Mouse (Mus musculus) urinary bladder, postnatal 10 days (tissue): Measurements from ENCODE around the gene Dapk3.
"Not testable (repeated sequence)": the region's sequence is repeated elsewhere in the genome, so short reads cannot be mapped to it uniquely, and the experiment has no call there.

Experiments
- DNase-seq: peaks from one replicate; pipeline ENCODE4 v3.0.0; 2022; ENCODE audit warnings: low spot score

Dapk3 gene

DNA sequence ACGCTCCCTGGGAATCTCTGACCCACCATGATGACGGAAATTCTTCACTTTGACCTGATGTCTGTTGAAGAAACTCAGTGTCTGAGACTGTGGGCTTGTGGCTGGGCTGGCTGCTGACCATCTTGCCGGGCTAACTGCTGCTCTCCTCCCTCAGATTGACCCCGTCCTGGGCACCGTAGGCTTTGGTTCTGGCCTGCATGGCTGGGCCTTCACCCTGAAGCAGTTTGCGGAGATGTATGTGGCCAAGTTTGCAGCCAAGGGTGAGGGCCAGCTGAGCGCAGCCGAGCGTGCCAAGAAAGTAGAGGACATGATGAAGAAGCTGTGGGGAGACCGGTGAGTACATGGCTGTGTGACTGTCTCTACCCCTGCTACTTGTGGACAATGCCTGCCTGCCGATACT lies 3.9 kb upstream of the Dapk3 start:
- no peak for DNase-seq

DNA sequence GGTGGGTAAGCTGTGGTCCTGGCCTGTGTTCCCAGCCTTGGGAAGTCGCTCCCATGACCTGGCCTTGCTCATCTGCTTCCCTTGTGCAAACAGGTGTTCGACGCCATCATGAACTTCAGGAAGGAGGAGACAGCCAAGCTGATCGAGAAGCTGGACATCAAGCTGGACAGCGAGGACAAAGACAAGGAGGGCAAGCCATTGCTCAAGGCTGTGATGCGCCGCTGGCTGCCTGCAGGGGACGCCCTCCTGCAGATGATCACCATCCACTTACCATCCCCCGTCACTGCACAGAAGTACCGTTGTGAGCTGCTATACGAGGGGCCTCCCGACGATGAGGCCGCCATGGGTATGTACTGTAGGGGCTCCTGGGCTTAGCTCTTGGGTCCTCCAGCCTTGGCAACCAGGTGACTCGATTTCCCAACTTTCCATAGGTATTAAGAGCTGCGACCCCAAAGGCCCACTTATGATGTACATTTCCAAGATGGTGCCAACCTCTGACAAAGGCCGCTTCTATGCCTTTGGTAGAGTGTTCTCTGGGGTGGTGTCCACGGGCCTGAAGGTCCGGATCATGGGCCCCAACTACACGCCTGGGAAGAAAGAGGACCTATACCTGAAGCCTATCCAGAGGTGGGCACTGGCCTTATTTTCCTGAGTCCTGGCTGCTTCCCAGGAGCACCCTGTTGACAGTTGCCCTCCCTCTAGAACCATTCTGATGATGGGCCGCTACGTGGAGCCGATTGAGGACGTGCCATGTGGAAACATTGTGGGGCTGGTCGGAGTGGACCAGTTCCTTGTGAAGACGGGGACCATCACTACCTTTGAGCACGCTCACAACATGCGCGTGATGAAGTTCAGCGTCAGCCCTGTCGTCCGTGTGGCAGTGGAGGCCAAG lies 3.1 kb upstream of the Dapk3 start:
- no peak for DNase-seq

- DNase-seq: no peak
Measured at GRCm38 (mm10) chr10:81180946-81181345, 1.9 kb upstream of the Dapk3 start.

- DNase-seq: not testable (repeated sequence)
Measured at GRCm38 (mm10) chr10:81181860-81182259, 945 bp upstream of the Dapk3 start.

GRCm38 (mm10) chr10:81183805-81184204 lies 1.0 kb downstream of the Dapk3 start, which contains the start of gene 4930442H23Rik:
4930442H23Rik (minus strand) TSS chr10:81183849.
- DNase-seq: no peak

DNA sequence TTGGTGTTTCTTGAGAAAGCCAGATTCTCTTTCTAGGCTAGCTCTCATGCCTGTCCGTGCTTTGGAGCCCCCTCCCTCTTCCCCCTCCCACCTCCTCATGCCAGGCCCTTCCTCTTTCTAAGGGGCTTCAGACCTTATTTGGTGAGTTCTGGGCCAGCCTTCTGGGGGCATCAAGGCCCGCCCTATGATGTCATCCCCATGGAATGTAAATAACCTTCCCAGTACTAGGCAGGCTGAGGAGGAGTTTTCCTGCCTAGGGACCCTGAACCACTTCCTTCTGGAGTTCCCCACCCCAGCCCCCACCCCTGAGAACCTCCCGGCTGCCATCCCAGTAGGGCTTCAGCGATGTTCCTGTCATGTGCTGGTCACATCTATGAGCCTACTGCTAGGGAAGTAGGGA lies 2.0 kb downstream of the Dapk3 start:
- DNase-seq: no peak

- DNase-seq: no peak
Measured at GRCm38 (mm10) chr10:81187161-81187560, 4.4 kb downstream of the Dapk3 start.

GRCm38 (mm10) chr10:81189821-81190220 lies 7.0 kb downstream of the Dapk3 start:
- no peak for DNase-seq

DNA sequence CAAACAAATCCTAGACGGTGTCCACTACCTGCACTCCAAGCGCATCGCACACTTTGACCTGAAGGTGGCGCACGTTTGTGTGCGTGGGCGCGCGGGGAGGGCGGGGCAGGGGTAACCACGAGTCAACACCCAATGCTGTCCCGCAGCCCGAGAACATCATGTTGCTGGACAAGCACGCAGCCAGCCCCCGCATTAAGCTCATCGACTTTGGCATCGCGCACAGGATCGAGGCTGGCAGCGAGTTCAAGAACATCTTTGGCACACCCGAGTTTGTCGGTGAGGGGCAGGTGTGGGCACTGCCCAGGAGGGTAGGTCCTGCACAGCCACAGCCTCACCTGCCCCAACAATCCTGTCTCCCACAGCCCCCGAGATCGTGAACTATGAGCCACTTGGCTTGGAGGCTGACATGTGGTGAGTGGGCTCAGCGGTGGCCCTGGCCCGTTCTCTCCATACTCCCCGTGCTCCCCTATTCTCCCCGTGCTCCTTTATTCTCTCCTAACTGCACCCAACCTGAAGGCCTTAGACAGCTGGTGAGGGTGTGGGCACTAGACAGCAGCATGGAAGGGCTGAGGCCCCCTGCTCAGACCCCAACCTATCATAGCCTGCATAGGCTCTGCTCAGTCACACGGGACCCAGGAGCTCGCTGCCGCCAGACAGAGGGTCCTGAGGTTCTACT lies 7.6 kb downstream of the Dapk3 start:
- DNase-seq: no peak

DNA sequence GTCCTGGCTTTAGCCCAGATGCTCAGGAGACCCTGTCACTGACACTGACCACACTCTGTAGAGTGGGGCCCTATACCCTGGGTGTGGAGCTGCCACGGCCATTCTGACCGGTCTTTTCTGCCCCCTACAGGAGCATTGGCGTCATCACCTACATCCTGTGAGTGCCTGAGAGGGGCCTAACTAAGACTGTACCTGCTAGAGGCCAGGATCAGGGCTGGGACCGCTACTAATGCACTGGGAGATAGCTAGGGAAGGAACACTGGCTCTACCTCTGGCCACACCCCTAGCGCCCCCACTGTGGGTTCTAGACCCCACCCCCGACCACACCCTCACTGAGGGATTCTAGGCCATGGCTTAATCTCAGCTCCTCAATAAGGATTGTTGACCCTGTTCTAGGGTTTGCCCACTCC lies 8.1 kb downstream of the Dapk3 start:
- no peak for DNase-seq

DNA sequence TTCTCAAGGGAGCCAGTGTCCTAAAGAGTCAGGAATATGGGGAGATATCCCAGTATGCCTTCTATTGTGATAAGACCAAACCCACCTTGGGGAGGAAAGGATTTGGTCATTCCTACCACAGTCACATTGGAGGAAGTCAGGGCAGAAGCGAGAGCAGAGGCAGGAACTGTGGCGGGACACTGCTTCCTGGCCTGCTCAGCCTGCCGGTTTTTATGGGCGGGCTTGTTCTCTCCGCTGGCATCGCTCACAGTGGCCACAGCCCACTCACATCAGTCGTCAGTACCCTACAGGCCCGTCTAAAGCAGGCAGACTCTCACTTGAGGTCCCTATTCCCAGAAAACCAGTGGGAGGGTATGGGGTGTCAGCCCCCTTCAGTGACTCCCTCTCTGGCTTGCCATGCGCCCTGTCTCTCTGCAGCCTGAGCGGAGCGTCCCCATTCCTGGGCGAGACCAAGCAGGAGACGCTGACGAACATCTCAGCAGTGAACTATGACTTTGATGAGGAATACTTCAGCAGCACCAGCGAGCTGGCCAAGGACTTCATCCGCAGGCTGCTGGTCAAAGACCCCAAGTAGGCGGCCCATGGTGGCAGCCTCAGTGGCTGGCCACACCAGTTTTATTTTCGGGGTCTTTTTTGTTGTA lies 8.7 kb downstream of the Dapk3 start:
- DNase-seq: no peak

DNA sequence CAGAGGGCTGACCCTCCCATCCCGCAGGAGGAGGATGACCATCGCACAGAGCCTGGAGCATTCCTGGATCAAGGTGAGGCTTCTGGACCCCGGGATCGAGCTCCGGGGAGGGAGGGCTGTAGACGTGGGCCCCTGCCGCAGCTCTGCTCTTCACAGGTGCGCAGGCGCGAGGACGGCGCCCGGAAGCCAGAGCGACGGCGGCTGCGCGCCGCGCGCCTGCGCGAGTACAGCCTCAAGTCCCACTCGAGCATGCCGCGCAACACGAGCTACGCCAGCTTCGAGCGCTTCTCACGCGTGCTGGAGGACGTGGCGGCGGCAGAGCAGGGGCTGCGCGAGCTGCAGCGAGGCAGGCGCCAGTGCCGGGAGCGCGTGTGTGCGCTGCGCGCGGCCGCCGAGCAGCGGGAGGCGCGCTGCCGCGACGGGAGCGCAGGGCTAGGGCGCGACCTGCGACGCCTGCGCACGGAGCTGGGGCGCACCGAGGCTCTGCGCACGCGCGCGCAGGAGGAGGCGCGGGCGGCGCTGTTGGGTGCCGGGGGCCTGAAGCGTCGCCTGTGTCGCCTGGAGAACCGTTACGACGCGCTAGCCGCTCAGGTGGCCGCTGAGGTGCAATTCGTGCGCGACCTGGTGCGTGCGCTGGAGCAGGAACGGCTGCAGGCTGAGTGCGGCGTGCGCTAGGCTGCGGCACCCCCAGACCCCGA lies 9.6 kb downstream of the Dapk3 start:
- DNase-seq: no peak

GRCm38 (mm10) chr10:81192968-81193501 lies 10.2 kb downstream of the Dapk3 start:
- DNase-seq: no peak

DNA sequence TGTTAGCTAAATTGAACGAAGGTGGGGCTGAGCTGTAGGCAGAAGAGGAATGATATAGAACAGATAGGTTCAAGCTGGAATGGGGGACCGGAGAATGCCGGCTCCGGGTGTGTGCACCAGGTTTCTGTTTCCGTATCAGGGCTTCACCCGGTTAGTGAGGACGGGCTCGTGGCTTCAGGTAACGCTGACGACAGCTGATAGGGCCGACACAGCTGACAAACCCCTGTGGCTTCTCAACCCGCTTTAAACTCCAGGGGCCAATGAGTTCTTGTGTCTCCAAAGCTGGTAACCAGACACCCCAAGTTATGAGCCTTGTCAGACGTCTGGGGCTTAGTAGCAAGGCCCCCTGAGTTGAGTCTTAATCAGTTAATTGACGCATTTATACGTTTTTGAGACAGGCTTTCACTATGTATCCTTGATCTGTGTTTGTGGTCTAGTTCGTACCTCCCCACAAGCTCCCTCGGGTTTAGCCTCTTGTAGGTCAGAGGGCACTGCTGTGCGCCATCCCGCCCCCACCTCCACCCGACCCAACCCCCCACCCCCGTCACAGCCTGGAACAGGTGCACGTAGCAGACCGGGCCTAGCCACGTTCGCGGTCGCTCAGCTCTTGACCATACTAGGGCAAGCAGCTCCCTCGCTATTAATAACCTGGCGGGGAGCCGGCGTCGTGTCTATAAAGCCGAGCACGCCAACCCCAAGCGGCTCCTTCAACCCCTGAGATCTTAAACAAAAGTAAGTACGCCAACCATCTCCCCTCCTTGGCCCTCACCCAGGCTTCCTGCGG lies 11.4 kb downstream of the Dapk3 start:
- DNase-seq: no peak

GRCm38 (mm10) chr10:81195300-81195699 lies 12.5 kb downstream of the Dapk3 start:
- no peak for DNase-seq

GRCm38 (mm10) chr10:81196470-81197065 lies 13.8 kb downstream of the Dapk3 start:
- no peak for DNase-seq

DNA sequence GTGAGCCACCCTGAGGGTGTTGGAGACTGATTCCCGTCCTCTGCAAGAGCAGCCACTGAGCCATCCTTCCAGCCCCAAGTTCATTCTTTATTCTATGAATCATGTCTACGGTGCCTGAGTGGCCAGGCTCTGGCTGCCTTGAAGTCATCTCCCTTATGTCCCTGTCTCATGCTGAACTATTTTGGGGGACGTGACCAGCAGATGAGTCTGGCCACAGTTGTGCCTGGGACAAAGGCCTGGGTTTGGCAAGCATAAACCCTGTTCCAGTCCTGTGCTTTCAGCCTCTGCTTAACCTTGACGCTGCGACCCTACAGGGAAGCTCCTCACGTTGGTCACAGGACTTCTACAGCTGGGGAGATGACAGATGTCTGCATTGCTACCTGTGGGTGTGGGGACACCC lies 14.5 kb downstream of the Dapk3 start:
- no peak for DNase-seq

GRCm38 (mm10) chr10:81198230-81198629 lies 15.4 kb downstream of the Dapk3 start:
- DNase-seq: no peak

GRCm38 (mm10) chr10:81198990-81199389 lies 16.2 kb downstream of the Dapk3 start:
- DNase-seq: no peak

DNA sequence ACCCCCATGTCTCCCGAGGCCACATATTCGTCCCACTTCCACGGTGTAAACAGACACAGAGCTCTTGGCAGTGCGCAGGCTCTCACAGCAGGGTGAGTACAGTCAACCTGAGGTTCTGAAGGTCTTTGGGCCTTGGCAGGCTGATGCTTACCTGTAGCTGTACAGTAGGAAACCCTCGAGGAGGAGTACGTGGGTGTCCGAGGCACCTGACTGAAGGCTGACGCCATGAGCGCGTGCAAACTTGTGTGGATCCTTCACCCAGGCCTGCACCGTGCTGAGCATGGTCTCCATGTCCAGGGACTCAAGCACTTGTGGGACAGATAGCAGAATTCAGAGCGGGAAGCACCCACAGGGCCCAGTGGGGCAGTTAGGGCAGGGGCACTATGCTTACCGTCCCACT lies 17.3 kb downstream of the Dapk3 start:
- no peak for DNase-seq
